Mouse (Mus musculus) CH12.LX (cell line): ENCODE measurements around the gene Aldh9a1. TPM values are rescaled to one million over a fixed set of nuclear protein-coding genes. Genes with fewer than 3 reads are reported as not detected.

ENCODE experiments used
- DNase-seq: peaks from one replicate; pipeline ENCODE4 v3.0.0-alpha.2; 2013; ENCODE audit errors: extremely low read depth
- H3K27ac ChIP-seq: 2 replicates; pipeline ENCODE4 v1.5.1; 2012; ENCODE audit warnings: low read depth, mild to moderate bottlenecking, control low read depth, moderate library complexity; ENCODE audit not compliant: insufficient read depth
- H3K27me3 ChIP-seq: replicated peaks from 2 replicates; pipeline ENCODE3; 2012; ENCODE audit warnings: inconsistent platforms
- H3K36me3 ChIP-seq, 2 experiments: replicated peaks in 1 of 2; 2 replicates each; pipeline versions ENCODE3 to v1.6.1; 2012; ENCODE audit warnings: inconsistent platforms in 1 of 2, low read length in 1 of 2, mild to moderate bottlenecking in 1 of 2, mixed read lengths in 1 of 2, moderate library complexity in 1 of 2; ENCODE audit not compliant: control insufficient read depth in 1 of 2, insufficient read depth in 1 of 2
- H3K4me1 ChIP-seq, 2 experiments: 2 replicates each; pipeline ENCODE4 v1.6.1; 2012; ENCODE audit warnings: inconsistent platforms in 1 of 2, moderate library complexity in 1 of 2; ENCODE audit not compliant: insufficient read depth in 2 of 2, control insufficient read depth in 1 of 2
- H3K4me2 ChIP-seq: 2 replicates; pipeline ENCODE4 v1.6.1; 2012; ENCODE audit warnings: low read depth, mild to moderate bottlenecking, control low read depth; ENCODE audit not compliant: poor library complexity, insufficient read depth, severe bottlenecking
- H3K4me3 ChIP-seq, 3 experiments: fragments of 150-350 bp in 1 of 3; sonication (generic) in 1 of 3; replicated peaks in 1 of 3; 2 replicates each; pipeline versions ENCODE3 to v1.5.1; 2011 to 2012; ENCODE audit warnings: low read depth in 2 of 3, low read length in 2 of 3, mild to moderate bottlenecking in 2 of 3, moderate library complexity in 2 of 3, control low read depth in 1 of 3, improper control_type of control experiment in 1 of 3, inconsistent platforms in 1 of 3, mixed read lengths in 1 of 3; ENCODE audit not compliant: poor library complexity in 1 of 3
- H3K79me2 ChIP-seq: replicated peaks from 2 replicates; pipeline ENCODE4 v1.6.1; 2012; ENCODE audit warnings: mild to moderate bottlenecking, moderate library complexity; ENCODE audit not compliant: control insufficient read depth, poor library complexity, insufficient read depth, severe bottlenecking; ENCODE audit errors: extremely low read depth
- H3K9ac ChIP-seq: 2 replicates; pipeline ENCODE4 v1.6.1; 2012; ENCODE audit warnings: low read depth, mild to moderate bottlenecking, control low read depth, moderate library complexity; ENCODE audit not compliant: insufficient read depth
- H3K9me3 ChIP-seq: replicated peaks from 2 replicates; pipeline ENCODE3; 2012; ENCODE audit warnings: low read length, inconsistent platforms, mixed read lengths
- CHD1 ChIP-seq: IDR thresholded peaks from 2 replicates; pipeline ENCODE4 v1.6.1; 2012; ENCODE audit warnings: low read depth, low read length, improper control_type of control experiment, inconsistent platforms
- E2F4 ChIP-seq: IDR thresholded peaks from 2 replicates; pipeline ENCODE4 v1.6.1; 2011; ENCODE audit warnings: low read depth, low read length, improper control_type of control experiment; ENCODE audit not compliant: insufficient replicate concordance
- HCFC1 ChIP-seq: IDR thresholded peaks from 2 replicates; pipeline ENCODE4 v1.6.1; 2012; ENCODE audit warnings: low read depth, mild to moderate bottlenecking, inconsistent platforms, low read length, improper control_type of control experiment
- IRF4 ChIP-seq: IDR thresholded peaks from 2 replicates; pipeline ENCODE4 v1.6.1; 2014; ENCODE audit warnings: low read depth, mild to moderate bottlenecking, inconsistent platforms, low read length, improper control_type of control experiment
- JUN ChIP-seq: IDR thresholded peaks from 2 replicates; pipeline ENCODE4 v1.6.1; 2011; ENCODE audit warnings: low read depth, mild to moderate bottlenecking, low read length, improper control_type of control experiment, moderate library complexity; ENCODE audit not compliant: insufficient read depth
- MAX ChIP-seq: IDR thresholded peaks from 2 replicates; pipeline ENCODE4 v1.6.1; 2011; ENCODE audit warnings: low read length, improper control_type of control experiment
- MXI1 ChIP-seq: IDR thresholded peaks from 2 replicates; pipeline ENCODE4 v1.6.1; 2011; ENCODE audit warnings: mild to moderate bottlenecking, low read depth, low read length, improper control_type of control experiment
- NELFE ChIP-seq: IDR thresholded peaks from 2 replicates; pipeline ENCODE4 v1.6.1; 2011; ENCODE audit warnings: low read depth, low read length, improper control_type of control experiment
- NRF1 ChIP-seq: IDR thresholded peaks from 2 replicates; pipeline ENCODE4 v1.6.1; 2014; ENCODE audit warnings: low read depth, mild to moderate bottlenecking, inconsistent platforms, low read length, improper control_type of control experiment, moderate library complexity
- POLR2A ChIP-seq: IDR thresholded peaks from 2 replicates; pipeline ENCODE4 v1.6.1; 2011; ENCODE audit warnings: low read depth, mild to moderate bottlenecking, improper control_type of control experiment, low read length
- RAD21 ChIP-seq: IDR thresholded peaks from 2 replicates; pipeline ENCODE4 v1.6.1; 2011; ENCODE audit warnings: low read depth, mild to moderate bottlenecking, low read length, improper control_type of control experiment, moderate library complexity
- TBP ChIP-seq: conservative IDR thresholded peaks from 2 replicates; pipeline ENCODE4 v1.6.1; 2011; ENCODE audit warnings: low read depth, low read length, improper control_type of control experiment
- TCF12 ChIP-seq: IDR thresholded peaks from 2 replicates; pipeline ENCODE4 v1.6.1; 2014; ENCODE audit warnings: low read depth, mild to moderate bottlenecking, inconsistent platforms, low read length, improper control_type of control experiment
- USF1 ChIP-seq: IDR thresholded peaks from 2 replicates; pipeline ENCODE4 v1.6.1; 2014; ENCODE audit warnings: low read depth, mild to moderate bottlenecking, inconsistent platforms, low read length, improper control_type of control experiment
- USF2 ChIP-seq: conservative IDR thresholded peaks from 2 replicates; pipeline ENCODE4 v1.6.1; 2011; ENCODE audit warnings: low read depth, low read length, improper control_type of control experiment
- ZC3H11A ChIP-seq: IDR thresholded peaks from 2 replicates; pipeline ENCODE4 v1.6.1; 2012; ENCODE audit warnings: low read depth, mild to moderate bottlenecking, inconsistent platforms, low read length, improper control_type of control experiment
- ZKSCAN1 ChIP-seq: IDR thresholded peaks from 2 replicates; pipeline ENCODE4 v1.6.1; 2012; ENCODE audit warnings: low read depth, inconsistent platforms, low read length, improper control_type of control experiment, borderline replicate concordance
- ZNF384 ChIP-seq: IDR thresholded peaks from 2 replicates; pipeline ENCODE4 v1.6.1; 2012; ENCODE audit warnings: low read depth, low read length, improper control_type of control experiment, inconsistent platforms
- dilution Hi-C: fragments of 300-500 bp; cut with MboI; formaldehyde crosslinking; loops from 2 replicates; pipeline ENCODE4 v1.14.3; 2020; ENCODE audit warnings: low sequenced_read_pairs; ENCODE audit not compliant: extremely low pct_unique_long_range_greater_than_20kb, extremely low pct_ligation_motif_present
- in situ Hi-C: fragments of 300-500 bp; cut with MboI; formaldehyde crosslinking; loops from 3 replicates; pipeline ENCODE4 v1.14.3; 2019; ENCODE audit warnings: low sequenced_read_pairs, low pct_ligation_motif_present, low pct_unique_long_range_greater_than_20kb, mixed read lengths
- polyA plus RNA-seq: library from polyadenylated mRNA; unstranded; fragments of >175 nt; gene quantifications from 2 replicates; pipeline ENCODE4 v1.2.1, GENCODE M21; 2012; ENCODE audit warnings: low read depth; ENCODE audit not compliant: insufficient read length
- total RNA-seq, 2 experiments: library from RNA; depleted of rRNA; stranded (reverse); fragments of 300-350 nt in 1 of 2; fragments of >200 nt in 1 of 2; gene quantifications; 2 replicates each; pipeline ENCODE4 v1.2.3; 2012 to 2014

The Aldh9a1 gene
- total and polyA plus RNA-seq, 3 experiments, result 26.2 to 79.7 (median 31.2) TPM

GRCm38 (mm10) chr1:167360268-167360667 lies 10.5 kb downstream of the Aldh9a1 start:
- H3K79me2 ChIP-seq, result no peaks in the 10 kb centered on the region
- H3K4me3 ChIP-seq, result no peak overlapping the region
- H3K27me3 ChIP-seq, result no peaks in the 10 kb centered on the region
- no peak overlapping the region for H3K4me2 ChIP-seq
- H3K9ac ChIP-seq, result no peak overlapping the region
- no peak for TF ChIP-seq ZNF384
- no peaks in the 10 kb centered on the region for H3K9me3 ChIP-seq
- DNase-seq, result no peak
- in situ Hi-C loops (no loop called here), dilution Hi-C loops (no loop called here)
- H3K36me3 ChIP-seq, result peaks cover 63 to 94% of the 10 kb centered on the region in 2 experiments
- no peaks in the 10 kb centered on the region for H3K4me1 ChIP-seq
- H3K27ac ChIP-seq, result no peak overlapping the region

GRCm38 (mm10) chr1:167362819-167363218 lies 13.0 kb downstream of the Aldh9a1 start:
- Histone ChIP-seq H3K27me3 (no peaks in the 10 kb centered on the region), H3K9me3 (no peaks in the 10 kb centered on the region), H3K4me3 (no peak overlapping the region), H3K9ac (no peak overlapping the region), H3K27ac (no peak overlapping the region), H3K4me1 (no peaks in the 10 kb centered on the region), H3K4me2 (no peak overlapping the region), H3K36me3 (peaks cover 59 to 93% of the 10 kb centered on the region in 2 experiments), H3K79me2 (no peaks in the 10 kb centered on the region)
- TF ChIP-seq IRF4, result no peak
- TF ChIP-seq ZNF384, result no peak
- no peak for TF ChIP-seq POLR2A
- TF ChIP-seq MXI1, result no peak
- no peak for TF ChIP-seq TCF12
- no peak for TF ChIP-seq TBP
- no peak for TF ChIP-seq USF1
- no peak for TF ChIP-seq ZKSCAN1
- TF ChIP-seq RAD21, result no peak
- no peak for TF ChIP-seq NRF1
- TF ChIP-seq CHD1, result no peak
- no peak for TF ChIP-seq USF2
- TF ChIP-seq E2F4, result no peak
- TF ChIP-seq HCFC1, result no peak
- TF ChIP-seq MAX, result no peak
- TF ChIP-seq ZC3H11A, result no peak
- TF ChIP-seq NELFE, result no peak
- no peak for TF ChIP-seq JUN
- DNase-seq, result no peak
- dilution Hi-C loops (no loop called here), in situ Hi-C loops (no loop called here)
